Mouse (Mus musculus): Measurements from ENCODE around the gene Exosc7.
A peak's percentile ranks its signal among the peaks of the same experiment; 100 is the strongest.

Gene Exosc7

GRCm38 (mm10) chr9:123112805-123113521 lies at the start of gene Exosc7, which contains the start of gene Zdhhc3:
Gene Exosc7, plus strand, starts transcription at chr9:123113215.
Gene Zdhhc3, minus strand, starts transcription at chr9:123113205.
- peak; percentile 62 for DNase-seq (ENCODE audit: extremely low spot score, low read depth, low spot score)

- no peak for DNase-seq (ENCODE audit: extremely low spot score, low read depth, low spot score)
These were observed 33.9 kb upstream of the Exosc7 start for GRCm38 (mm10) chr9:123079149-123079548.

- DNase-seq (ENCODE audit: extremely low spot score, low read depth, low spot score) = no peak
These were observed 32.7 kb upstream of the Exosc7 start for GRCm38 (mm10) chr9:123080355-123080754.

- no peak for DNase-seq (ENCODE audit: extremely low spot score, low read depth, low spot score)
These were observed 32.2 kb upstream of the Exosc7 start for GRCm38 (mm10) chr9:123080796-123081195.

GRCm38 (mm10) chr9:123085373-123085772 lies 27.6 kb upstream of the Exosc7 start:
- no peak for DNase-seq (ENCODE audit: extremely low spot score, low read depth, low spot score)

- no peak for DNase-seq (ENCODE audit: extremely low spot score, low read depth, low spot score)
These were observed 25.5 kb upstream of the Exosc7 start for GRCm38 (mm10) chr9:123087558-123087957.

GRCm38 (mm10) chr9:123090844-123091243 lies 22.2 kb upstream of the Exosc7 start:
- DNase-seq (ENCODE audit: extremely low spot score, low read depth, low spot score) = no peak

- no peak for DNase-seq (ENCODE audit: extremely low spot score, low read depth, low spot score)
These were observed 13.2 kb upstream of the Exosc7 start for GRCm38 (mm10) chr9:123099631-123100455.

GRCm38 (mm10) chr9:123103425-123103824 lies 9.6 kb upstream of the Exosc7 start:
- no peak for DNase-seq (ENCODE audit: extremely low spot score, low read depth, low spot score)

GRCm38 (mm10) chr9:123104362-123104761 lies 8.7 kb upstream of the Exosc7 start:
- DNase-seq (ENCODE audit: extremely low spot score, low read depth, low spot score) = no peak

GRCm38 (mm10) chr9:123107186-123107585 lies 5.8 kb upstream of the Exosc7 start:
- no peak for DNase-seq (ENCODE audit: extremely low spot score, low read depth, low spot score)

GRCm38 (mm10) chr9:123109188-123109587 lies 3.8 kb upstream of the Exosc7 start:
- no peak for DNase-seq (ENCODE audit: extremely low spot score, low read depth, low spot score)

GRCm38 (mm10) chr9:123111751-123112221 lies 1.2 kb upstream of the Exosc7 start:
- no peak for DNase-seq (ENCODE audit: extremely low spot score, low read depth, low spot score)

GRCm38 (mm10) chr9:123113931-123114330 lies 916 bp downstream of the Exosc7 start:
- no peak for DNase-seq (ENCODE audit: extremely low spot score, low read depth, low spot score)

GRCm38 (mm10) chr9:123115566-123115965 lies 2.6 kb downstream of the Exosc7 start:
- no peak for DNase-seq (ENCODE audit: extremely low spot score, low read depth, low spot score)

GRCm38 (mm10) chr9:123123017-123123416 lies 10.0 kb downstream of the Exosc7 start:
- DNase-seq (ENCODE audit: extremely low spot score, low read depth, low spot score) = no peak

- DNase-seq (ENCODE audit: extremely low spot score, low read depth, low spot score) = no peak
These were observed 10.8 kb downstream of the Exosc7 start for GRCm38 (mm10) chr9:123123571-123124412.

- no peak for DNase-seq (ENCODE audit: extremely low spot score, low read depth, low spot score)
These were observed 11.5 kb downstream of the Exosc7 start for GRCm38 (mm10) chr9:123124413-123124981.

GRCm38 (mm10) chr9:123127663-123128062 lies 14.6 kb downstream of the Exosc7 start:
- no peak for DNase-seq (ENCODE audit: extremely low spot score, low read depth, low spot score)

- no peak for DNase-seq (ENCODE audit: extremely low spot score, low read depth, low spot score)
These were observed 20.0 kb downstream of the Exosc7 start for GRCm38 (mm10) chr9:123132994-123133393.

Data from hindlimb bud, embryonic 11.5 days (tissue).